Mouse (Mus musculus): ENCODE measurements around the gene Scgb1b30. TPM values are rescaled to one million over a fixed set of nuclear protein-coding genes. Genes with fewer than 3 reads are reported as not detected.

The Scgb1b30 gene
- polyA plus RNA-seq, 1 experiment from 2014 or later: not detected

Other genes starting within 250 kb of the Scgb1b30 start
- not detected in 2 replicates for gene Scgb2b26, start 150.4 kb upstream of the Scgb1b30 start, polyA plus RNA-seq (2014; fragmentation: Nextera tagmentation; extraction: Ambion mirVana)
- gene Scgb2b27, start 81.5 kb upstream of the Scgb1b30 start, polyA plus RNA-seq (2014; fragmentation: Nextera tagmentation; extraction: Ambion mirVana): not detected in 2 replicates
- gene Scgb1b27, start 73.9 kb upstream of the Scgb1b30 start, polyA plus RNA-seq (2014; fragmentation: Nextera tagmentation; extraction: Ambion mirVana): not detected in 2 replicates
- 2.9 and 4.1 TPM in 2 replicates for gene Wtip, start 37.8 kb downstream of the Scgb1b30 start, polyA plus RNA-seq (2014; fragmentation: Nextera tagmentation; extraction: Ambion mirVana)
- gene Uba2, start 74.2 kb downstream of the Scgb1b30 start, polyA plus RNA-seq (2014; fragmentation: Nextera tagmentation; extraction: Ambion mirVana): 166 and 193 TPM in 2 replicates
- gene Pdcd2l, start 101.2 kb downstream of the Scgb1b30 start, polyA plus RNA-seq (2014; fragmentation: Nextera tagmentation; extraction: Ambion mirVana): 76.2 and 81.0 TPM in 2 replicates
- gene Gpi1, start 134.9 kb downstream of the Scgb1b30 start, polyA plus RNA-seq (2014; fragmentation: Nextera tagmentation; extraction: Ambion mirVana): 273 and 278 TPM in 2 replicates
- gene Gm6096, start 155.6 kb downstream of the Scgb1b30 start, polyA plus RNA-seq (2014; fragmentation: Nextera tagmentation; extraction: Ambion mirVana): 0.85 TPM in 1 of 2 replicates, not detected in the other
- gene 4931406P16Rik, start 218.1 kb downstream of the Scgb1b30 start, polyA plus RNA-seq (2014; fragmentation: Nextera tagmentation; extraction: Ambion mirVana): 42.5 and 44.1 TPM in 2 replicates